ENCODE assay signal across 8 mouse cellular contexts in the genomic region with DNA sequence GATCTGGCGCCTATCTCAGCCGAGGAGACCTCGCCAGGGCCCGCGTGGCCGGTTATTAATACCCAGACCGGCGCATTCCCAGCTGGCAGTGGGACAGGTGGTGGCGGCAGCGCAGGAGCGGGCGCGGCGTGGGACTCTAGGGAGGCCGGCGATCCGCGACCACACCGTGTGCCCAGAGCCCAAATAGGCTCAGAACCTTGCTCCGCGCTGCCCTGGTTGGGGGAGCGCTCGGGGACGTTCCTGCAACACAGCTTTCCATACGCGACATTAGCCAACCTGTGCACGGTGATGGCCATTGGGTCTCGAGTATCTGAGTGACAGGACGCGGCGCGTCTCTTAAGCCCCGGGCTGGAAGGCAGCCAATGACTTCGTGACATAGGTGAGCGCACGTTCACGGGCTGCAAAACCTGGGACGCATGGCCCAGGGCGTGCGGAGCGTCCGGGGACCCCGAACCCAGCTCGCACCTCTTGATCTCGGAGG. TPM values are rescaled to one million over a fixed set of nuclear protein-coding genes. Genes with fewer than 3 reads are reported as not detected.
DNase-seq lines count a peak whose midpoint lies in the region; ATAC-seq and TF ChIP-seq lines count a peak whose summit lies in the region.

No protein-coding gene starts in this region.

- TF ChIP-seq POLR2A in olfactory bulb, adult 2 months (IDR thresholded peaks at IDR 0.05; ENCODE audit: insufficient read depth, low read depth, low read length): no peak

- no peak overlapping the region for H3K27ac ChIP-seq in embryonic facial prominence, embryonic 11.5 days (replicated peaks; ENCODE audit: low read depth, low read length)
- H3K27ac ChIP-seq in heart, embryonic 13.5 days (replicated peaks): no peak overlapping the region
- no peak overlapping the region for H3K27ac ChIP-seq in limb, embryonic 12.5 days
- H3K27ac ChIP-seq in olfactory bulb, adult 2 months (ENCODE audit: insufficient read depth, low read depth, low read length): no peak overlapping the region

- ATAC-seq in embryonic facial prominence, embryonic 11.5 days (replicated peaks; ENCODE audit: insufficient number of reproducible peaks, low FRiP score, low TSS enrichment, low read depth): no peak
- no peak for ATAC-seq in heart, embryonic 13.5 days (ENCODE audit: extremely low read depth, insufficient number of reproducible peaks, low FRiP score, low TSS enrichment)
- no peak for ATAC-seq in limb, embryonic 12.5 days (ENCODE audit: insufficient number of reproducible peaks, insufficient read depth, low FRiP score, low TSS enrichment, low read depth)

- peaks cover 29% of the 10 kb centered on the region for H3K27me3 ChIP-seq in embryonic facial prominence, embryonic 11.5 days (ENCODE audit: control insufficient read depth, insufficient read depth, low read length)
- peaks cover 67% of the 10 kb centered on the region for H3K27me3 ChIP-seq in heart, embryonic 13.5 days (replicated peaks)
- H3K27me3 ChIP-seq in limb, embryonic 12.5 days: peaks cover 57% of the 10 kb centered on the region

- peak overlapping the region; percentile 25; the same call in 1 of the 2 replicates for H3K9ac ChIP-seq in embryonic facial prominence, embryonic 11.5 days (replicated peaks; ENCODE audit: low read length)
- H3K9ac ChIP-seq in heart, embryonic 13.5 days: peak overlapping the region; percentile 65
- H3K9ac ChIP-seq in limb, embryonic 12.5 days (replicated peaks): peak overlapping the region; percentile 40; the same call in 1 of the 2 replicates

- 1% methylated on average over 45 of the region's 45 CpGs for WGBS in embryonic facial prominence, embryonic 11.5 days
- WGBS in heart, embryonic 13.5 days: 1% methylated on average over 45 of the region's 45 CpGs
- WGBS in limb, embryonic 12.5 days: 1% methylated on average over 45 of the region's 45 CpGs
- WGBS in olfactory bulb, adult 2 months: 2% methylated on average over 45 of the region's 45 CpGs

- H3K9me3 ChIP-seq in embryonic facial prominence, embryonic 11.5 days (replicated peaks; ENCODE audit: control insufficient read depth, low read length): no peaks in the 10 kb centered on the region
- no peaks in the 10 kb centered on the region for H3K9me3 ChIP-seq in heart, embryonic 13.5 days
- H3K9me3 ChIP-seq in limb, embryonic 12.5 days: no peaks in the 10 kb centered on the region

- peak overlapping the region; percentile 31 for H3K4me3 ChIP-seq in embryonic facial prominence, embryonic 11.5 days (ENCODE audit: low read depth, low read length)
- H3K4me3 ChIP-seq in heart, embryonic 13.5 days: peak overlapping the region; percentile 49
- H3K4me3 ChIP-seq in limb, embryonic 12.5 days (replicated peaks): peak overlapping the region; percentile 40
- H3K4me3 ChIP-seq in olfactory bulb, adult 2 months (ENCODE audit: insufficient read depth, low read depth, low read length): peak overlapping the region; percentile 24

- peak; percentile 26 for DNase-seq in right cerebral cortex, postnatal 4 days
- DNase-seq in right cerebral cortex, adult 18-20 months: no peak
- peak; percentile 14 for DNase-seq in embryonic facial prominence, embryonic 11.5 days (ENCODE audit: low spot score)
- no peak for DNase-seq in thymus, postnatal 10 days (ENCODE audit: low spot score in 2 of 2)
- no peak for DNase-seq in urinary bladder, postnatal 25 days (ENCODE audit: low spot score)

- peaks cover 7% of the 10 kb centered on the region; the same call in 1 of the 2 replicates for H3K4me1 ChIP-seq in embryonic facial prominence, embryonic 11.5 days (ENCODE audit: control insufficient read depth, insufficient read depth, low read length)
- H3K4me1 ChIP-seq in heart, embryonic 13.5 days: peaks cover 10% of the 10 kb centered on the region
- H3K4me1 ChIP-seq in limb, embryonic 12.5 days (replicated peaks): peaks cover 11% of the 10 kb centered on the region
- peaks cover 8% of the 10 kb centered on the region for H3K4me1 ChIP-seq in olfactory bulb, adult 2 months (ENCODE audit: control insufficient read depth, insufficient read depth, low read length)

- peak overlapping the region; percentile 67 for H3K4me2 ChIP-seq in embryonic facial prominence, embryonic 11.5 days (ENCODE audit: low read depth, low read length)
- H3K4me2 ChIP-seq in heart, embryonic 13.5 days: peak overlapping the region; percentile 84
- peak overlapping the region; percentile 67 for H3K4me2 ChIP-seq in limb, embryonic 12.5 days

- no peaks in the 10 kb centered on the region for H3K36me3 ChIP-seq in embryonic facial prominence, embryonic 11.5 days (replicated peaks; ENCODE audit: control insufficient read depth, insufficient read depth, low read depth, low read length)
- no peaks in the 10 kb centered on the region for H3K36me3 ChIP-seq in heart, embryonic 13.5 days
- no peaks in the 10 kb centered on the region for H3K36me3 ChIP-seq in limb, embryonic 12.5 days

- no peak for TF ChIP-seq CTCF in olfactory bulb, adult 2 months (IDR thresholded peaks at IDR 0.05; ENCODE audit: insufficient read depth, low read depth, low read length)

RNA-seq across cellular contexts. Expression of a gene that starts 3.6 kb away (rescaled TPM):
- polyA plus RNA-seq in embryonic facial prominence, embryonic 11.5 days (2014; fragmentation: Nextera tagmentation; extraction: Ambion mirVana): 0.17 TPM in 1 of 2 replicates, not detected in the other
- polyA plus RNA-seq in heart, embryonic 13.5 days (2015; fragmentation: Nextera tagmentation; extraction: Ambion mirVana): not detected in 2 replicates
- 0.39 and 0.41 TPM in 2 replicates for polyA plus RNA-seq in limb, embryonic 12.5 days (2016; fragmentation: Nextera tagmentation; extraction: Ambion mirVana)
- polyA plus RNA-seq in olfactory bulb, adult 2 months (2012; ENCODE audit: insufficient read depth, insufficient read length, low replicate concordance, missing spikeins): not detected in 2 replicates

RNA-seq across cellular contexts. Expression of a gene that starts 10.5 kb away (rescaled TPM):
- polyA plus RNA-seq in embryonic facial prominence, embryonic 11.5 days (2014; fragmentation: Nextera tagmentation; extraction: Ambion mirVana): 0.24 TPM in 1 of 2 replicates, not detected in the other
- not detected in 2 replicates for polyA plus RNA-seq in heart, embryonic 13.5 days (2015; fragmentation: Nextera tagmentation; extraction: Ambion mirVana)
- polyA plus RNA-seq in limb, embryonic 12.5 days (2016; fragmentation: Nextera tagmentation; extraction: Ambion mirVana): not detected in 2 replicates
- not detected in 2 replicates for polyA plus RNA-seq in olfactory bulb, adult 2 months (2012; ENCODE audit: insufficient read depth, insufficient read length, low replicate concordance, missing spikeins)

RNA-seq across cellular contexts. Expression of a gene that starts 38.0 kb away (rescaled TPM):
- polyA plus RNA-seq in embryonic facial prominence, embryonic 11.5 days (2014; fragmentation: Nextera tagmentation; extraction: Ambion mirVana): not detected in 2 replicates
- polyA plus RNA-seq in heart, embryonic 13.5 days (2015; fragmentation: Nextera tagmentation; extraction: Ambion mirVana): not detected in 2 replicates
- not detected in 2 replicates for polyA plus RNA-seq in limb, embryonic 12.5 days (2016; fragmentation: Nextera tagmentation; extraction: Ambion mirVana)
- not detected in 2 replicates for polyA plus RNA-seq in olfactory bulb, adult 2 months (2012; ENCODE audit: insufficient read depth, insufficient read length, low replicate concordance, missing spikeins)

RNA-seq across cellular contexts. Expression of a gene that starts 47.8 kb away (rescaled TPM):
- polyA plus RNA-seq in embryonic facial prominence, embryonic 11.5 days (2014; fragmentation: Nextera tagmentation; extraction: Ambion mirVana): 5.4 and 6.3 TPM in 2 replicates
- 7.6 and 8.4 TPM in 2 replicates for polyA plus RNA-seq in heart, embryonic 13.5 days (2015; fragmentation: Nextera tagmentation; extraction: Ambion mirVana)
- 9.5 and 10.6 TPM in 2 replicates for polyA plus RNA-seq in limb, embryonic 12.5 days (2016; fragmentation: Nextera tagmentation; extraction: Ambion mirVana)
- polyA plus RNA-seq in olfactory bulb, adult 2 months (2012; ENCODE audit: insufficient read depth, insufficient read length, low replicate concordance, missing spikeins): not detected in 2 replicates

RNA-seq across cellular contexts. Expression of a gene that starts 48.1 kb away (rescaled TPM):
- 16.0 and 19.0 TPM in 2 replicates for polyA plus RNA-seq in embryonic facial prominence, embryonic 11.5 days (2014; fragmentation: Nextera tagmentation; extraction: Ambion mirVana)
- 28.4 and 34.6 TPM in 2 replicates for polyA plus RNA-seq in heart, embryonic 13.5 days (2015; fragmentation: Nextera tagmentation; extraction: Ambion mirVana)
- 16.3 and 17.5 TPM in 2 replicates for polyA plus RNA-seq in limb, embryonic 12.5 days (2016; fragmentation: Nextera tagmentation; extraction: Ambion mirVana)
- polyA plus RNA-seq in olfactory bulb, adult 2 months (2012; ENCODE audit: insufficient read depth, insufficient read length, low replicate concordance, missing spikeins): not detected in 2 replicates

Comparison
In these comparisons a context has a peak if more than half of its experiments do, and no peak if none do; other contexts are left out.
1. DNase-seq: peak in right cerebral cortex, postnatal 4 days (single experiment) and embryonic facial prominence, embryonic 11.5 days (single experiment); none in right cerebral cortex, adult 18-20 months (single experiment), thymus, postnatal 10 days (0 of 2) and urinary bladder, postnatal 25 days (single experiment).
2. Peak in every context shown above with its lines, with median percentiles within 50 percentile points of each other: H3K4me2 ChIP-seq, H3K4me3 ChIP-seq and H3K9ac ChIP-seq.